Mouse (Mus musculus) stomach, embryonic 14.5 days (tissue): ENCODE results near the gene Crisp4. TPM values are rescaled to one million over a fixed set of nuclear protein-coding genes. Genes with fewer than 3 reads are reported as not detected.

Source experiments
- ATAC-seq: fragments of 200-750 bp; cut with Nextera tagmentation; 2 replicates; pipeline ENCODE4 v1.8.0; 2017; ENCODE audit warnings: low read depth, moderate TSS enrichment; ENCODE audit not compliant: insufficient number of reproducible peaks, insufficient read depth, low FRiP score
- H3K27ac ChIP-seq: fragments of 300-500 bp; sonication (generic); 2 replicates; pipeline ENCODE4 v1.5.1; 2014; ENCODE audit warnings: mild to moderate bottlenecking, low read length, moderate library complexity, mixed read lengths
- H3K27me3 ChIP-seq: fragments of 300-500 bp; sonication (generic); 2 replicates; pipeline ENCODE4 v1.6.1; 2014; ENCODE audit warnings: low read length, control low read depth, mixed read lengths; ENCODE audit not compliant: control insufficient read depth, insufficient read depth
- H3K36me3 ChIP-seq: fragments of 300-500 bp; sonication (generic); 2 replicates; pipeline ENCODE4 v1.6.1; 2014; ENCODE audit warnings: mild to moderate bottlenecking, control low read depth, low read length, moderate library complexity, mixed read lengths; ENCODE audit not compliant: control insufficient read depth, insufficient read depth
- H3K4me1 ChIP-seq: fragments of 300-500 bp; sonication (generic); 2 replicates; pipeline ENCODE4 v1.6.1; 2014; ENCODE audit warnings: low read length, control low read depth, mixed read lengths; ENCODE audit not compliant: control insufficient read depth, insufficient read depth
- H3K4me2 ChIP-seq: fragments of 300-500 bp; sonication (generic); replicated peaks from 2 replicates; pipeline ENCODE4 v1.6.1; 2014; ENCODE audit warnings: low read depth, low read length, control low read depth
- H3K4me3 ChIP-seq: fragments of 300-500 bp; sonication (generic); 2 replicates; pipeline ENCODE4 v1.5.1; 2014; ENCODE audit warnings: low read depth, low read length, control low read depth
- H3K9ac ChIP-seq: fragments of 300-500 bp; sonication (generic); replicated peaks from 2 replicates; pipeline ENCODE4 v1.6.1; 2014; ENCODE audit warnings: low read depth, mild to moderate bottlenecking, control low read depth, low read length, moderate library complexity, mixed read lengths
- H3K9me3 ChIP-seq: fragments of 300-500 bp; sonication (generic); 2 replicates; pipeline ENCODE4 v1.6.1; 2016; ENCODE audit warnings: low read depth, low read length, control low read depth; ENCODE audit not compliant: control insufficient read depth
- WGBS: fragments of 180-500 bp; shearing (Covaris S2); extraction: QIAGEN DNeasy Blood & Tissue Kit; methylation state at CpG from one replicate; pipeline ENCODE4 v1.1.7; 2014; 5-methylcytosine and 5-hydroxymethylcytosine counted together
- polyA plus RNA-seq: library from polyadenylated mRNA; unstranded; fragments of >200 nt; fragmentation: Nextera tagmentation; extraction: Ambion mirVana; gene quantifications from 2 replicates; pipeline ENCODE4 v1.2.1, GENCODE M21; 2014

Crisp4 gene
- polyA plus RNA-seq, 1 experiment from 2014 or later, result not detected

- Histone ChIP-seq H3K27me3 (no peaks in the 10 kb centered on the region), H3K4me3 (no peak overlapping the region), H3K36me3 (no peaks in the 10 kb centered on the region), H3K27ac (no peak overlapping the region), H3K4me1 (no peaks in the 10 kb centered on the region), H3K9ac (no peak overlapping the region), H3K9me3 (no peaks in the 10 kb centered on the region), H3K4me2 (no peak overlapping the region)
- no peak for ATAC-seq
- WGBS, result 57% methylated on average over 4 of the region's 4 CpGs
Observed at GRCm38 (mm10) chr1:18131691-18132090, 14.0 kb downstream of the Crisp4 start.

- no peaks in the 10 kb centered on the region for H3K9me3 ChIP-seq
- H3K27ac ChIP-seq, result no peak overlapping the region
- no peak overlapping the region for H3K4me2 ChIP-seq
- H3K27me3 ChIP-seq, result no peaks in the 10 kb centered on the region
- H3K36me3 ChIP-seq, result no peaks in the 10 kb centered on the region
- no peak for ATAC-seq
- no peak overlapping the region for H3K4me3 ChIP-seq
- H3K4me1 ChIP-seq, result no peaks in the 10 kb centered on the region
- H3K9ac ChIP-seq, result no peak overlapping the region
- WGBS, result 74% methylated on average over 4 of the region's 4 CpGs
Observed at GRCm38 (mm10) chr1:18129983-18130382, 15.7 kb downstream of the Crisp4 start.

- H3K4me3 ChIP-seq, result no peak overlapping the region
- no peak overlapping the region for H3K4me2 ChIP-seq
- 35% methylated on average over 5 of the region's 5 CpGs for WGBS
- no peaks in the 10 kb centered on the region for H3K36me3 ChIP-seq
- no peak for ATAC-seq
- H3K27me3 ChIP-seq, result no peaks in the 10 kb centered on the region
- H3K4me1 ChIP-seq, result no peaks in the 10 kb centered on the region
- H3K9me3 ChIP-seq, result no peaks in the 10 kb centered on the region
- no peak overlapping the region for H3K27ac ChIP-seq
- no peak overlapping the region for H3K9ac ChIP-seq
Observed at GRCm38 (mm10) chr1:18106720-18107355, 38.9 kb downstream of the Crisp4 start.

- Histone ChIP-seq H3K9me3 (no peaks in the 10 kb centered on the region), H3K27ac (no peak overlapping the region), H3K27me3 (no peaks in the 10 kb centered on the region), H3K4me3 (no peak overlapping the region), H3K4me1 (no peaks in the 10 kb centered on the region), H3K4me2 (no peak overlapping the region), H3K9ac (no peak overlapping the region), H3K36me3 (no peaks in the 10 kb centered on the region)
- 49% methylated on average over 5 of the region's 5 CpGs for WGBS
- ATAC-seq, result no peak
Observed at GRCm38 (mm10) chr1:18105866-18106529, 39.7 kb downstream of the Crisp4 start.

- ATAC-seq, result no peak
- no peak overlapping the region for H3K4me3 ChIP-seq
- H3K4me2 ChIP-seq, result no peak overlapping the region
- WGBS, result 74% methylated on average over 1 of the region's 1 CpGs
- H3K4me1 ChIP-seq, result no peaks in the 10 kb centered on the region
- no peaks in the 10 kb centered on the region for H3K36me3 ChIP-seq
- H3K27ac ChIP-seq, result no peak overlapping the region
- no peak overlapping the region for H3K9ac ChIP-seq
- no peaks in the 10 kb centered on the region for H3K27me3 ChIP-seq
- H3K9me3 ChIP-seq, result no peaks in the 10 kb centered on the region
Observed at GRCm38 (mm10) chr1:18105029-18105865, 40.5 kb downstream of the Crisp4 start.

Other genes with a start within 250 kb of the Crisp4 start
- not detected in 2 replicates for gene Defb18, start 91.5 kb upstream of the Crisp4 start, polyA plus RNA-seq
- not detected in 2 replicates for gene Defb41, start 119.2 kb upstream of the Crisp4 start, polyA plus RNA-seq